Mouse (Mus musculus): Measurements from ENCODE around the gene Rplp2. TPM values are rescaled to one million over a fixed set of nuclear protein-coding genes. Genes with fewer than 3 reads are reported as not detected.

Rplp2 gene
- polyA plus RNA-seq, 1 experiment = 734 TPM

GRCm38 (mm10) chr7:141485186-141485585 lies 38.0 kb downstream of the Rplp2 start:
- 85% methylated on average over 2 of the region's 2 CpGs for WGBS
- no peak overlapping the region for H3K27ac ChIP-seq (ENCODE audit: insufficient read depth, low read depth, low read length)
- TF ChIP-seq POLR2A (IDR thresholded peaks at IDR 0.05; ENCODE audit: low read depth, low read length) (no peak), CTCF (conservative IDR thresholded peaks at IDR 0.05; ENCODE audit: insufficient read depth, insufficient read length, low read depth, low read length) (no peak)
- H3K27me3 ChIP-seq (replicated peaks; ENCODE audit: control insufficient read depth, insufficient read depth, low read length) = no peaks in the 10 kb centered on the region
- no peak overlapping the region for H3K4me3 ChIP-seq (ENCODE audit: insufficient read depth, low read depth, low read length)
- no peak for DNase-seq
- no peaks in the 10 kb centered on the region for H3K36me3 ChIP-seq (ENCODE audit: control insufficient read depth, insufficient read depth, low read length)
- peaks cover 11% of the 10 kb centered on the region for H3K4me1 ChIP-seq (ENCODE audit: control insufficient read depth, insufficient read depth, low read length)

- Histone ChIP-seq H3K27ac (ENCODE audit: insufficient read depth, low read depth, low read length) (no peak overlapping the region), H3K4me1 (ENCODE audit: control insufficient read depth, insufficient read depth, low read length) (peaks cover 11% of the 10 kb centered on the region), H3K36me3 (ENCODE audit: control insufficient read depth, insufficient read depth, low read length) (no peaks in the 10 kb centered on the region), H3K4me3 (ENCODE audit: insufficient read depth, low read depth, low read length) (no peak overlapping the region), H3K27me3 (replicated peaks; ENCODE audit: control insufficient read depth, insufficient read depth, low read length) (no peaks in the 10 kb centered on the region)
- 91% methylated on average over 2 of the region's 2 CpGs for WGBS
- TF ChIP-seq CTCF (conservative IDR thresholded peaks at IDR 0.05; ENCODE audit: insufficient read depth, insufficient read length, low read depth, low read length) (no peak), POLR2A (IDR thresholded peaks at IDR 0.05; ENCODE audit: low read depth, low read length) (no peak)
- no peak for DNase-seq
These were observed 38.4 kb downstream of the Rplp2 start for GRCm38 (mm10) chr7:141485606-141486005.

GRCm38 (mm10) chr7:141486239-141486638 lies 39.1 kb downstream of the Rplp2 start:
- H3K27ac ChIP-seq (ENCODE audit: insufficient read depth, low read depth, low read length) = no peak overlapping the region
- peaks cover 8% of the 10 kb centered on the region for H3K4me1 ChIP-seq (ENCODE audit: control insufficient read depth, insufficient read depth, low read length)
- H3K4me3 ChIP-seq (ENCODE audit: insufficient read depth, low read depth, low read length) = no peak overlapping the region
- no peaks in the 10 kb centered on the region for H3K27me3 ChIP-seq (replicated peaks; ENCODE audit: control insufficient read depth, insufficient read depth, low read length)
- H3K36me3 ChIP-seq (ENCODE audit: control insufficient read depth, insufficient read depth, low read length) = no peaks in the 10 kb centered on the region
- no peak for DNase-seq
- 66% methylated on average over 1 of the region's 1 CpGs for WGBS
- no peak for TF ChIP-seq CTCF (conservative IDR thresholded peaks at IDR 0.05; ENCODE audit: insufficient read depth, insufficient read length, low read depth, low read length)
- no peak for TF ChIP-seq POLR2A (IDR thresholded peaks at IDR 0.05; ENCODE audit: low read depth, low read length)

GRCm38 (mm10) chr7:141487141-141487540 lies 40.0 kb downstream of the Rplp2 start:
- H3K27me3 ChIP-seq (replicated peaks; ENCODE audit: control insufficient read depth, insufficient read depth, low read length) = no peaks in the 10 kb centered on the region
- WGBS = 77% methylated on average over 7 of the region's 7 CpGs
- no peak overlapping the region for H3K4me3 ChIP-seq (ENCODE audit: insufficient read depth, low read depth, low read length)
- no peaks in the 10 kb centered on the region for H3K36me3 ChIP-seq (ENCODE audit: control insufficient read depth, insufficient read depth, low read length)
- peaks cover 8% of the 10 kb centered on the region; the same call in 1 of the 2 replicates for H3K4me1 ChIP-seq (ENCODE audit: control insufficient read depth, insufficient read depth, low read length)
- no peak overlapping the region for H3K27ac ChIP-seq (ENCODE audit: insufficient read depth, low read depth, low read length)
- no peak for DNase-seq
- TF ChIP-seq CTCF (conservative IDR thresholded peaks at IDR 0.05; ENCODE audit: insufficient read depth, insufficient read length, low read depth, low read length) = no peak
- no peak for TF ChIP-seq POLR2A (IDR thresholded peaks at IDR 0.05; ENCODE audit: low read depth, low read length)

- 86% methylated on average over 2 of the region's 2 CpGs for WGBS
These were observed 44.0 kb downstream of the Rplp2 start for GRCm38 (mm10) chr7:141491151-141491550.

GRCm38 (mm10) chr7:141492738-141493137 lies 45.6 kb downstream of the Rplp2 start:
- TF ChIP-seq POLR2A (IDR thresholded peaks at IDR 0.05; ENCODE audit: low read depth, low read length) (no peak), CTCF (conservative IDR thresholded peaks at IDR 0.05; ENCODE audit: insufficient read depth, insufficient read length, low read depth, low read length) (no peak)
- DNase-seq = no peak
- Histone ChIP-seq H3K27me3 (replicated peaks; ENCODE audit: control insufficient read depth, insufficient read depth, low read length) (no peaks in the 10 kb centered on the region), H3K36me3 (ENCODE audit: control insufficient read depth, insufficient read depth, low read length) (no peaks in the 10 kb centered on the region; the same call in 1 of the 2 replicates), H3K4me1 (ENCODE audit: control insufficient read depth, insufficient read depth, low read length) (no peaks in the 10 kb centered on the region), H3K27ac (ENCODE audit: insufficient read depth, low read depth, low read length) (no peak overlapping the region), H3K4me3 (ENCODE audit: insufficient read depth, low read depth, low read length) (no peak overlapping the region)
- 91% methylated on average over 5 of the region's 5 CpGs for WGBS

More at GRCm38 (mm10) chr7:141491151-141491550, 44.0 kb downstream of the Rplp2 start:
- no peak for DNase-seq
- Histone ChIP-seq H3K27me3 (replicated peaks; ENCODE audit: control insufficient read depth, insufficient read depth, low read length) (no peaks in the 10 kb centered on the region), H3K36me3 (ENCODE audit: control insufficient read depth, insufficient read depth, low read length) (no peaks in the 10 kb centered on the region; the same call in 1 of the 2 replicates), H3K4me1 (ENCODE audit: control insufficient read depth, insufficient read depth, low read length) (no peaks in the 10 kb centered on the region), H3K27ac (ENCODE audit: insufficient read depth, low read depth, low read length) (no peak overlapping the region), H3K4me3 (ENCODE audit: insufficient read depth, low read depth, low read length) (no peak overlapping the region)
- TF ChIP-seq POLR2A (IDR thresholded peaks at IDR 0.05; ENCODE audit: low read depth, low read length) = no peak
- 0 out of 2 replicates have a peak, but pooled peaks have one; percentile 37 for TF ChIP-seq CTCF (conservative IDR thresholded peaks at IDR 0.05; ENCODE audit: insufficient read depth, insufficient read length, low read depth, low read length)

GRCm38 (mm10) chr7:141493729-141494128 lies 46.6 kb downstream of the Rplp2 start:
- WGBS = 85% methylated on average over 1 of the region's 1 CpGs
- no peak for DNase-seq
- H3K4me3 ChIP-seq (ENCODE audit: insufficient read depth, low read depth, low read length) = no peak overlapping the region
- TF ChIP-seq POLR2A (IDR thresholded peaks at IDR 0.05; ENCODE audit: low read depth, low read length) (no peak), CTCF (conservative IDR thresholded peaks at IDR 0.05; ENCODE audit: insufficient read depth, insufficient read length, low read depth, low read length) (no peak)
- H3K4me1 ChIP-seq (ENCODE audit: control insufficient read depth, insufficient read depth, low read length) = no peaks in the 10 kb centered on the region
- no peaks in the 10 kb centered on the region for H3K27me3 ChIP-seq (replicated peaks; ENCODE audit: control insufficient read depth, insufficient read depth, low read length)
- H3K36me3 ChIP-seq (ENCODE audit: control insufficient read depth, insufficient read depth, low read length) = no peaks in the 10 kb centered on the region; the same call in 1 of the 2 replicates
- H3K27ac ChIP-seq (ENCODE audit: insufficient read depth, low read depth, low read length) = no peak overlapping the region
